Mouse (Mus musculus) kidney, postnatal 25 days (tissue): ENCODE data around the gene Prr7.

ENCODE experiments used
- DNase-seq, 2 experiments: peaks; one replicate each; pipeline ENCODE4 v3.0.0; 2021; ENCODE audit warnings: mixed read lengths in 2 of 2

Prr7 gene

DNA sequence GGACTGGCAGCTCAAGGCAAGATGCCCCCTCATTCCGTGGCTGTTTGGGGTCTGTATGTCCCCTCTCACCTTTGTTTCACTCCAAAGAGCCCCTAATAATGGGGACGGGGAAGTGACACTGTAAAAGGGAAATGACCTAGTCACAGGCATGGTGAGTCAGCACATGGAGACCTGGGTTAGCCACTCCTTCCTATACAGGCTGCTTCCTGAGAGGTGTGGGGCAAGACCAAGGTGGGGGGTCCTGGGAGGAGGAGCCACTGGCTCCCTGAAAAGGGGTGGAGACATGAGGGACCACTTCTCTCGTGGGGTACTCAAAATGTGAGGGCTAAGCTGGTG is 46.2 kb downstream of the Prr7 start:
- DNase-seq: no peak

DNA sequence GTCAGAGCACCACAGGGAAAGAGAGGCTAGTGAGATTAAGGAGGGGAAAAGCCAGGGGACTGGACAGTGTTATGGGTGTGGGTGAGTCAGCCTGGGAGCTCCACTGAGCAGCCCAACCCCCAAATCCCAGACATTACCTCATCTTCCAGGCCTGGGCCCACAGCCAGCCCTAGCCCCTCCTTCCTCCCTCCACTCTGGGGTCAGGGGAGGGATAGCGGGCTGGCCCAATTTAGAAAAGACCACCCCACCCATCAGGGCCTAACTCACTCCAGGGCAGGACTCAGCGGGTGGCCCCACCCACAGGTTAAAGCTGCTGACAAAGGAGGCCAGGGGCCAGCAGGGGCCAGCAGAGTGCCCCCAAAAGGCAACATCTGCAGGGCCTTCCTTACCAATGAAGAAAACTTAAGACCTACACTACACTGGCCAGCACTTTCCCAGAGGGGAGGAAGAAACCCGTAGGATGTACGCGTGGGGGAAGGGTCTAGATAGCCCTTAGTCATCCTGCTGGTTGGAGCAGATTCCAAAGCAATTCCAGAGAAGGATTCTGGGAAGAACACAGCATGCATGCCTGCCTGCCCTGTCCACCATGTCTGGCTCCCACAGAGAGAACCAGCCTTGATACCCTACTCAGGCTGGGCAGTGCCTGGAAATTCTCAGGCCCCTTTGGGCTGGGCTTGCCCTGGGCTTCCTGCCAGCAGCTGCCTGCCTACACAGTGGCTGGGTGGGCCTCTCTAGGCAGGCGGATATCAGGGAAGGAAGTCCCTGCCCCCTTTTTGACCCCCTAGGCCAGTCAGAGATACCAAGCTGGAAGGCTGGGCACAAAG is 46.8 kb downstream of the Prr7 start:
- peak; percentile 73 to 83 for DNase-seq

DNA sequence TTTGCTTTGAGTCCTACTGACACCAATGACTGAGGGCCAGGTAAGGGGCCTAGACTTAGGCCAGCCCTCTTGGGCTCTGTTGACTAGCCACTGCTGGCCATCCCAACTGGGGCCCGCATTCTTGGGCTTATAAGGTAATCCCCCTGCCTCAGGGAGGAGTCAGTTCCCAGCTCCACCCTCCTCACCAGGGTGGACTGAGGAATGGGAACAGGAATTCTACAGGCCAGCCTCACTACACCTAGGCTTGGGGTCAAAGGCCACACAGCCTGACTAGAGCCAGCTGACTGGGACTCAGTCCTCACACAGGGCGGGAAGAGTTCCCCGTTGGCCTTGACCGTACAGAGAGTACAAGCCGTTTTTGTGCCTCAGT is 47.4 kb downstream of the Prr7 start:
- DNase-seq: peak in 1 of 2 experiments; percentile 50

DNA sequence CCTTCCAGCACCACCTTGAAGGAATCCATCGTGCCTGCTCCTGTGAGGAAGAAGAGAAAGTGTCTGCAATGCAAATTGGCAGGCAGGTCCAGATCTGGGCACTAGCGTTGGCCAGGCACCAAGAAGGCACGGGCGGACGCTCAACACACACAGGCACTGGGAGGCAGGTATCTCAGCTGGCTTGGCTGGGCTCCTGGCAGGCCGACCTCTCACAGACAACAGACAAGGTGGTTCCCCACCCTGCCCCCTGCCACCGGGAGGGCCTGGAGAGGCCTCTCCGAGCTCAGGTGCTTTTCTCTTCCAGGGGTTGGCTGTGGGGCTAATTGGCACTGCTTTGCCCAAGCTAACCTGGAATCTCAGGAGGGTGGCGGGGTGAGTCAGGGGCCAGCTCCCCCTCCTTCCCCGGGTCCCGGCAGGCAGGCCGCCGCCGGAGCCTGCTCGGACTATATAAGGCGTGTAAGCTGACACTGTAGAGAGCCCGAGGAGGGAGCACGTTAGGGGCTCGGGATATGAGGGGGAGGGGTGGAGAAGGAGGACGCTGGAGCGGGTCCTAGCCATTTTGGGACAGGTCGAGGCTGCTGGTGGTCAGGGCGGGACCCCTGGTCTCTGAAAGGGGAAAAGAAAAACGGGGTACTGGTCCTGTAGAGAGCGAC is 48.4 kb downstream of the Prr7 start:
- peak; percentile 72 to 82 for DNase-seq

DNA sequence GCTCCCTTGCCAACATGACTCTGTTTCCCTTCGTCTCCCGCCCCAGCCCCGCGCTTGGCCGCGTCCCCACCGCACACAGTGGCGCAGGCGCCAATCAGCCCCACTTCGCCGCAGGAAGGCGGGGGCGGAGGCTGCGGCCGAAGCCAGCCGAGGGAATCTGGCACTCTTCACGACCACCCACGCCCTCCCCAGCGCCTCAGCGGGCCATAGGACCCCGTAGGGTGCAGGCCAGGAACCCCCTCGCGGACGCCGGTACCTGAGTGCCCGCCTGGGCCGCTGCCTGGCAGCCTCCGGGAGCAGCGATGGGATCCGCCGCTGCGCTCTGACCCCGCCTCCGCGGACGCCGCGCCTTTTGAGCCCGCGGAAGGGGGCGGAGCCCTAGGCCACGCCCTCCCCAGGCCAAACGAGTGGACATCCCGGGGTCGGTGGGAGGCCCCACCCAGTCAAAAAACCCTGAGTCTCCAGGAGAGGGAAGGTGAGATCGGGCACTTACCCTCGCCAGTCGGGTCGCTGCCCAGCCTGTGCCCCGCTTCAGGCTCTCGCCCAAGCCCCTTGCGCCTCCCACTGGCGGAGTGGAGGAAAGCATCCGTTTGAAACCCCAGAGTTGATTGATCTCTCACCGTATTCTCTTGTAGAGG is 49.2 kb downstream of the Prr7 start, which contains the start of gene Pdlim7:
Gene Pdlim7, minus strand, starts transcription at position 566 of the 638 bp plus-strand sequence.
- peak; percentile 89 to 92 for DNase-seq

DNA sequence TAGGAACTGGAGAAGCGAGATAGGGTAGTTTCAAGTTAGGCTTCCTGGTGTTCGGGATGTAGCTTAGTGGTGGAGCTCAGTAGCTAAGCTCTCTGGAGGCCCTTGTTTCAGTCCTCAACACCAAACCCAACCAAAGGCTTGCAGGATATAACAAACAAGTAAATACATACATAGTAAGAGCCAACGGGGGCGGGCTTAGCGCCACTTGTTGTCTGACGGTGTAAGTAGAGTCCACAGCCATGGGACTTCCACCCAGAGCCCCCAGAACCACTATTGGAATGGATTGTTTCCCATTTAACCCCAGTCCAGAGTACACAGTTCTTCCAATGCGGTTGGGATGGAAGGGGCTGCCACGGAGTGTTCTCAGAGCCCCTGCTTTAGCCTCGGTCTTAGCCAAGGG is 49.8 kb downstream of the Prr7 start:
- no peak for DNase-seq

DNA sequence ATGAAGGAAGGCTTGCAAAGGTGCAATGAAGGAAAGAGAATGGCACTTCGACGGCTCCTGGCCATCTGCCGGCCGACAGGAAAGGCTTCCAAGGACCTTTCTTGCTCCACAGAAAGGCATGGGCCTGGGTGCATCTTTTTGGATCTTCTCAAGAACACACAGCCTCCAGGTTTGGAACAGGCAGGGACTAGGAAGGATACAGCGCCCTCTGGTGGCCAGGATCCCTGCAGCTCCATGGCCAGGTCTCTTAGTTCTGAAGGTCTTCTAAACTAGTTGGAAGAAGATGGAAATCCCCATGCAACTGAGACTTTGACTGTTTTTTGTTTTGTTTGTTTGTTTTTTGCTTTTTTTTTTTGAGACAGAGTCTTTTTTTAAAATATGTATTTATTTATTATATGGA is 52.9 kb downstream of the Prr7 start:
- DNase-seq: peak; percentile 84 to 96

DNA sequence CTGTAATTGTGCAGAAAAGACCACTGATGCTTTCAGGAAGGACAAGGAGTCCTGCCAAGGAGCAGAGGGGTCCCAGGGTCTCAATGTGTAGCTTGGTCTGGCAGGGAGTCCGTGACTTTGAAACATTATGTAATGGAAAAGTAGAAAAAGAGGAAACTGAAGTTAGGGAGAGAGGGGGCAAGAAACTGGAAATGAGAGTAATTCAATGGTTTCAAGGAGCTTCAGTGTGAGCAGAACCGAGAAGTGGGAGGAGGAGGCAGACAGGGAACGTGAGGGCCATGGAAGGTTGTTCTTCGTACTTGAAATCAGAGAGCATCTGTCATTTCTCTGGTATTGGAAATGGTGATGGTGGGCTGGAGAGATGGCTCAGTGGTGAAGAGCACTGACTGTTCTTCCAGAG is 55.5 kb downstream of the Prr7 start:
- DNase-seq: no peak

DNA sequence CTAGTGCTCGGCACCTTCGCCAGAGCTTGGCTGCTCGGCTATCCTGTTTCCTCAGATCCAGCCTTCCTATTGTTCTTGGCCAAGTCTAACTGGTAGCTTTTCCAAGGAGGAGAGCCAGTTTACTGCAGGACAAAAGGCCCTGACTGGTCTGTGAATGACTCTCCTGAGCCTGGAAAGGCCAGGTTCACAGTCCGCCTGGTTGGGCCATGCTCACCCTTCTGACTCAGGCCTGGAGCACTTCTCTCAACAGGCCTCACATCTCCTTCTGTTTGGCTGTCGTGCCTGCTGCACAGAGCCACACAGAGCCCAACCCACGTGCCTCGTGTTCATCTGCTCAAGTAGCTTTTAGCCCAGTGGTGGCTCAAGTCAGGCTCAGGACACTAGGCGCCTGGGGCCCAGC is 58.7 kb downstream of the Prr7 start:
- no peak for DNase-seq
